Mouse (Mus musculus): ENCODE measurements at regions not wholly inside any gene's neighbourhood (a gene's known extent, or its start where the extent isn't known, plus 50 kb on each side); places are given as distances from the start of the nearest gene placed in this dataset.

DNA sequence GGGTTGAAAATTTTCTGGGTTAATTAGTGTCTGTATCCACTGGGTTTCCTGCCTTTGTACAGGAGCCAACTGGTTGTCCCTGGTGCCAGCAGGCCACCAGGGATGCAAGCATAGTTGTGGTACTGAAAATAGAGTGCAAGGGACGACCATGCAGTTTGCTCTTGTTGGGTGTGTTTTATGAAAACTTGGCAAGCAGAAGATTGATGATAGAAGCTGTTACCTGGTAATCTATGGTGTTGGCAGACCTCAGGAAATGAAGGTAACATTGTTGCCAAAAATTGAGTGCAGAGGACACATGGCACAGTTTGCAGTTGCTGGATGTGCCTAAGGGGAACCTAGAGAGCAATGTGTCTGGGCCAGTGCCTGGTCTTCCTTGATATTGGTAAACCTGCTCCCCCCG is 818.7 kb downstream of the Tlr4 start:
- no peak for DNase-seq (ENCODE audit: inconsistent age in 2 of 2, low spot score in 1 of 2)

DNA sequence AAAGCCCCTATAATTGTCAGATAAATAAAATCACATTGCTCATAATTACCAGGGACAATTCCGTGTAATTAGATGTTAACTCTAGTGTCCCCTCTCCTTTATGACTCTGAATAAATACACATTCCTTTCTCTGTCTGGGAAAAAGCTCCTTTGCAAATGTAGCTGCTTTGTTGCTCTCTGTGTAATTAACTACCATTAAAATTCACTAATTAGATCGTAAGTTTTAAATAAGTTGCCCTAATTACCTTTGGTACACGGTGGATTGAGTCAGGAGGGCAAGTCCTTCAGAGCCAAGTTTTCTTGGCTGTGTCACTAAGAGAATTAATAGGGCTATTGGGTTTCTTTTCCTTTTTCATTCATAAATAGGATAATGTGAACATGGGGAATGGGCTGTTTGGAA is 834.7 kb downstream of the Tlr4 start:
- DNase-seq (ENCODE audit: inconsistent age in 2 of 2, low spot score in 1 of 2): no peak

- no peak for DNase-seq (ENCODE audit: inconsistent age in 2 of 2, low spot score in 1 of 2)
Observed at GRCm38 (mm10) chr4:67673961-67674360, 846.6 kb downstream of the Tlr4 start.

GRCm38 (mm10) chr4:67677589-67677988 is 850.2 kb downstream of the Tlr4 start:
- DNase-seq (ENCODE audit: inconsistent age in 2 of 2, low spot score in 1 of 2): peak; percentile 12 to 35

DNA sequence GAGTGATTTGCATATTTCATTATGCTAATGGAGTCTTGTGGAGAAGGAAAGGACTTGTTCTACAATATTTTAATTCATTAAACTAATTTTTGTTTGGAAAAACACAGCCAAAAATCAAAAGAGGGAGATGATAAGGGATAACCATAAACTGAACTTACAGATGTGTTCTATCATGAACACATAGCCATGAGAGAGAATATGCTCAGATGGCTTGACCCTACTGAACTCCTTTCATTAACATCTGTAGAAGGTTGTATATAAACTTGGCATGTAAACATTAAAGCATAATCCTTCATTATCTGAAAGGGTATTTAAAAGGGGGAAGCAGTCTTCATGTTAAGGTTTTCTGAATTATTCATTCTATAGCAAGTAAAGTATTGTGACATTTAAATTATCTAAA is 871.1 kb downstream of the Tlr4 start:
- DNase-seq (ENCODE audit: inconsistent age in 2 of 2, low spot score in 1 of 2): no peak

All from adrenal gland, adult (tissue).